Mouse (Mus musculus): ENCODE measurements around the gene Esrrg.

GRCm38 (mm10) chr1:187631486-187631885, 22.9 kb downstream of the Esrrg start:
- TF ChIP-seq BHLHE40 (IDR thresholded peaks at IDR 0.05; ENCODE audit: low read depth, low read length) (no peak), NELFE (IDR thresholded peaks at IDR 0.05; ENCODE audit: low read depth, low read length) (no peak), CTCF (conservative IDR thresholded peaks at IDR 0.05 in 1 of 2, IDR thresholded peaks at IDR 0.05 in 1 of 2; ENCODE audit: low read depth in 2 of 2, low read length in 2 of 2) (no peak), MAX (IDR thresholded peaks at IDR 0.05; ENCODE audit: low read length) (no peak), HCFC1 (IDR thresholded peaks at IDR 0.05; ENCODE audit: low read depth, low read length) (no peak), POLR2A (IDR thresholded peaks at IDR 0.05; ENCODE audit: low read depth, low read length) (no peak), ZNF384 (IDR thresholded peaks at IDR 0.05; ENCODE audit: low read depth, low read length) (no peak), MAFK (IDR thresholded peaks at IDR 0.05; ENCODE audit: insufficient replicate concordance, low read length) (no peak), POLR2AphosphoS2 (IDR thresholded peaks at IDR 0.05; ENCODE audit: low read depth, low read length) (no peak), E2F4 (IDR thresholded peaks at IDR 0.05; ENCODE audit: insufficient replicate concordance, low read depth, low read length) (no peak), CHD1 (IDR thresholded peaks at IDR 0.05; ENCODE audit: low read depth, low read length) (no peak), RAD21 (IDR thresholded peaks at IDR 0.05; ENCODE audit: low read depth, low read length) (no peak)
